ENCODE assay signal across 12 mouse cellular contexts in the genomic region with DNA sequence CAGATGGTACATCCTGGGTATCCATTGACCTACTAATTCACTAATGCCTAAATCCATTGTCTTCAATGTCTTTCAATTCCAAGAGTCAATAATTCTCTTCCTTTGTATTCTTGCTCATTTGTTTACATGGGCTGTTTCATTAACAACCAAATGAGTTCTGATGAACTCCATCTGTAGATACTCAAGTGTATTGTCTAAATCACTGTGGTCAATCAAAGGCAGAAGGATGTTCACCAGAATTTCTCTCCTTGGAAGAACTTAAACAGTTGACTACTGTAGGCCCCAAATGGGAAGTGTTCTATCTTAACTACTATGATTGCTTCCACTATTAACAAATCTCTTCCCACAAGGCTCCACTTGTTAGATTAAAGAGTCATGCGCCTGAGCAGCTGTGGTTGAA.
"Had no signal": no experiment of that assay in that cellular context is flagged by ENCODE, and none has a peak within 500 bp of the region (broad histone marks: within the 10 kb centered on the region; RNA-seq: fewer than 3 reads in every experiment).

No protein-coding gene starts in this region.

- DNase-seq: retina, postnatal 1 day; right cerebral cortex, adult 18-20 months; right cerebral cortex, postnatal 14 days; right cerebral cortex, postnatal 25 days; right cerebral cortex, postnatal 4 days; spleen, adult 18-20 months; thymus, adult 18-20 months; thymus, adult 2 months; thymus, postnatal 14 days; thymus, postnatal 25 days; thymus, postnatal 36 days; thymus, postnatal 4 days had no signal
